8 mouse cellular contexts compared by ENCODE assay signal in the genomic region with DNA sequence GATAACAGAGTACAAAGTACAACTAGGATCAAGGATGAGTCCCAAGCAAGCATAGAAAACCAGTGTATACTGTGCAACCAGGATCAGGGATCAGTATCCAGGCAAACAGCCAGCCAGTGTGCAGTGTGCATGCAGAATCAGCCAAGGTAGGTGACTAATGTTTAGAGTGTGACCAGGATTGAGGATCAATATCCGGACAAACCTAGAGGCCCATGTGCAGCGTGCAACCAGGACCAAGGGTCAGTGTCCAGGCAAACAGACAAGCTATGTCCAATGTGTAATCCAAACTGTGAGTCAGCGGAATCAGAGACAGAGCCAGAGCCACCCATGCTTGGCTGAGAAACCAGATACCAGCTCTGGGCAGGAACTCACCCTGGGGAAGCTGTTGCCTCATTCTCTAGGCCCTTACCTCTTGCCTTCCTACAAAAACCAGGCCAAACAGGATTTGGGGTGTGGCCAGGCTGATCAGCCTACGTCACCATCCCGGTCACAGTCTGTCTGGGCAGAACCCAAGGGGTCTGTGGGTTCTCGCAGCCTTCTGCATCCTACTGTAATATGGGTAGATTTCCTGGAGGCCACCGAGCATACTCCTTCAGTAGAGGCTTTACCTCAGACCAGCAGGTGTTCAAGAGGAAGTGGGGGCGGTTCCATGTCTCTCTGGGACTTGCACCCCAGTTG. TPM values are rescaled to one million over a fixed set of nuclear protein-coding genes. Genes with fewer than 3 reads are reported as not detected.
DNase-seq lines count a peak whose midpoint lies in the region; ATAC-seq lines count a peak whose summit lies in the region.

No protein-coding gene starts in this region.

- no peak overlapping the region for H3K9ac ChIP-seq in heart, embryonic 11.5 days (ENCODE audit: low read depth, low read length)
- no peak overlapping the region; the same call in 1 of the 2 replicates for H3K9ac ChIP-seq in kidney, embryonic 14.5 days (ENCODE audit: low read depth, low read length)
- H3K9ac ChIP-seq in midbrain, embryonic 13.5 days (replicated peaks), result no peak overlapping the region

- no peak overlapping the region for H3K4me3 ChIP-seq in heart, embryonic 11.5 days (ENCODE audit: low read depth, low read length)
- no peak overlapping the region for H3K4me3 ChIP-seq in kidney, embryonic 14.5 days (ENCODE audit: low read length)
- no peak overlapping the region for H3K4me3 ChIP-seq in midbrain, embryonic 13.5 days (replicated peaks)

- H3K4me2 ChIP-seq in heart, embryonic 11.5 days, result no peak overlapping the region
- H3K4me2 ChIP-seq in kidney, embryonic 14.5 days (replicated peaks; ENCODE audit: low read depth, low read length), result no peak overlapping the region
- H3K4me2 ChIP-seq in midbrain, embryonic 13.5 days (replicated peaks), result no peak overlapping the region

- WGBS in heart, embryonic 11.5 days (ENCODE audit: insufficient replicate concordance), result 71% methylated on average over 8 of the region's 8 CpGs
- WGBS in kidney, embryonic 14.5 days, result 57% methylated on average over 8 of the region's 8 CpGs
- WGBS in midbrain, embryonic 13.5 days, result 88% methylated on average over 8 of the region's 8 CpGs

- no peaks in the 10 kb centered on the region for H3K36me3 ChIP-seq in heart, embryonic 11.5 days (ENCODE audit: control insufficient read depth, insufficient read depth, low read length)
- H3K36me3 ChIP-seq in kidney, embryonic 14.5 days (ENCODE audit: control insufficient read depth, insufficient read depth, low read length), result no peaks in the 10 kb centered on the region
- H3K36me3 ChIP-seq in midbrain, embryonic 13.5 days, result no peaks in the 10 kb centered on the region

- no peak overlapping the region for H3K27ac ChIP-seq in heart, embryonic 11.5 days (ENCODE audit: low read depth, low read length)
- peak overlapping the region; percentile 93 for H3K27ac ChIP-seq in kidney, embryonic 14.5 days (ENCODE audit: low read depth, low read length)
- no peak overlapping the region for H3K27ac ChIP-seq in midbrain, embryonic 13.5 days

- ATAC-seq in heart, embryonic 11.5 days (replicated peaks; ENCODE audit: insufficient number of reproducible peaks, low FRiP score, low TSS enrichment), result no peak; the same call in 1 of the 2 replicates
- peak; percentile 48 for ATAC-seq in kidney, embryonic 14.5 days (ENCODE audit: low FRiP score, low TSS enrichment)
- no peak for ATAC-seq in midbrain, embryonic 13.5 days

- intact Hi-C loops in gastrocnemius, postnatal 36 days (cut with DNase I), result no loop called here

- H3K27me3 ChIP-seq in heart, embryonic 11.5 days (ENCODE audit: control insufficient read depth, insufficient read depth, low read length), result no peaks in the 10 kb centered on the region
- no peaks in the 10 kb centered on the region for H3K27me3 ChIP-seq in kidney, embryonic 14.5 days (ENCODE audit: control insufficient read depth, insufficient read depth, low read length)
- H3K27me3 ChIP-seq in midbrain, embryonic 13.5 days, result no peaks in the 10 kb centered on the region

- H3K9me3 ChIP-seq in heart, embryonic 11.5 days (replicated peaks; ENCODE audit: control insufficient read depth, low read length), result no peaks in the 10 kb centered on the region
- H3K9me3 ChIP-seq in kidney, embryonic 14.5 days (ENCODE audit: control insufficient read depth, low read length), result no peaks in the 10 kb centered on the region
- no peaks in the 10 kb centered on the region for H3K9me3 ChIP-seq in midbrain, embryonic 13.5 days

- DNase-seq in heart, adult 11 months, result peak; percentile 98
- peak; percentile 63 to 68 for DNase-seq in gastrocnemius, postnatal 36 days
- peak; percentile 44 for DNase-seq in lung, postnatal 14 days
- peak; percentile 92 for DNase-seq in yolk sac, embryonic 10.5 days (ENCODE audit: low spot score)
- DNase-seq in embryo, embryonic 11 days, result no peak

- peaks cover 14% of the 10 kb centered on the region for H3K4me1 ChIP-seq in heart, embryonic 11.5 days (ENCODE audit: control insufficient read depth, insufficient read depth, low read length)
- H3K4me1 ChIP-seq in kidney, embryonic 14.5 days (ENCODE audit: control insufficient read depth, insufficient read depth, low read length), result peaks cover 41% of the 10 kb centered on the region
- H3K4me1 ChIP-seq in midbrain, embryonic 13.5 days (replicated peaks), result peaks cover 5% of the 10 kb centered on the region

RNA-seq across cellular contexts. Expression of gene Irf2bp2, which starts 20.4 kb away (rescaled TPM):
- 5.9 and 6.5 TPM in 2 replicates for polyA plus RNA-seq in heart, embryonic 11.5 days (2014; fragmentation: Nextera tagmentation; extraction: Ambion mirVana)
- 10 to 100 TPM; 26.5 to 30.1 TPM for total RNA-seq in gastrocnemius, postnatal 36 days (2021)
- polyA plus RNA-seq in kidney, embryonic 14.5 days (2014; fragmentation: Nextera tagmentation; extraction: Ambion mirVana), result 11.6 and 14.6 TPM in 2 replicates
- polyA plus RNA-seq in midbrain, embryonic 13.5 days (2015; fragmentation: Nextera tagmentation; extraction: Ambion mirVana), result 8.3 and 9.2 TPM in 2 replicates
